Mouse (Mus musculus) kidney, postnatal 0 days (tissue): ENCODE results near the gene Prom2. TPM values are rescaled to one million over a fixed set of nuclear protein-coding genes. Genes with fewer than 3 reads are reported as not detected.

Source experiments
- ATAC-seq: fragments of 200-750 bp; cut with Nextera tagmentation; replicated peaks from 2 replicates; pipeline ENCODE4 v1.8.0; 2017; ENCODE audit warnings: low read depth, moderate number of reproducible peaks, moderate TSS enrichment, moderate library complexity; ENCODE audit not compliant: low FRiP score
- DNase-seq: peaks from one replicate; pipeline ENCODE4 v3.0.0-alpha.2; 2016; ENCODE audit warnings: low spot score
- H3K27ac ChIP-seq: fragments of 300-500 bp; sonication (generic); 2 replicates; pipeline ENCODE4 v1.5.1; 2014; ENCODE audit warnings: mild to moderate bottlenecking
- H3K27me3 ChIP-seq: fragments of 300-500 bp; sonication (generic); 2 replicates; pipeline ENCODE4 v1.6.1; 2014; ENCODE audit warnings: low read length, mixed read lengths; ENCODE audit not compliant: insufficient read depth
- H3K36me3 ChIP-seq: fragments of 300-500 bp; sonication (generic); 2 replicates; pipeline ENCODE4 v1.6.1; 2014; ENCODE audit warnings: low read length, mixed read lengths; ENCODE audit not compliant: insufficient read depth
- H3K4me1 ChIP-seq: fragments of 300-500 bp; sonication (generic); replicated peaks from 2 replicates; pipeline ENCODE4 v1.6.1; 2014; ENCODE audit warnings: antibody characterized with exemption, low read length, mixed read lengths; ENCODE audit not compliant: insufficient read depth
- H3K4me2 ChIP-seq: fragments of 300-500 bp; sonication (generic); 2 replicates; pipeline ENCODE4 v1.6.1; 2014; ENCODE audit warnings: mild to moderate bottlenecking, low read length, moderate library complexity, mixed read lengths
- H3K4me3 ChIP-seq: fragments of 300-500 bp; sonication (generic); replicated peaks from 2 replicates; pipeline ENCODE4 v1.5.1; 2014; ENCODE audit warnings: low read depth, low read length
- H3K9ac ChIP-seq: fragments of 300-500 bp; sonication (generic); 2 replicates; pipeline ENCODE4 v1.6.1; 2014; ENCODE audit warnings: low read depth, low read length
- H3K9me3 ChIP-seq: fragments of 300-500 bp; sonication (generic); replicated peaks from 2 replicates; pipeline ENCODE4 v1.6.1; 2016; ENCODE audit warnings: low read length, inconsistent platforms, mixed read lengths
- CTCF ChIP-seq: IDR thresholded peaks from 2 replicates; pipeline ENCODE4 v1.5.1; 2016; ENCODE audit warnings: antibody characterized with exemption, low read depth, mild to moderate bottlenecking, moderate library complexity
- WGBS: fragments of 180-500 bp; shearing (Covaris S2); extraction: QIAGEN DNeasy Blood & Tissue Kit; methylation state at CpG from one replicate; pipeline ENCODE4 v1.1.7; 2014; 5-methylcytosine and 5-hydroxymethylcytosine counted together
- polyA plus RNA-seq: library from polyadenylated mRNA; unstranded; fragments of >200 nt; fragmentation: Nextera tagmentation; extraction: Ambion mirVana; gene quantifications from 2 replicates; pipeline ENCODE4 v1.2.1, GENCODE M21; 2015

Prom2 gene
- polyA plus RNA-seq, 1 experiment from 2014 or later, result 2.4 TPM

DNA sequence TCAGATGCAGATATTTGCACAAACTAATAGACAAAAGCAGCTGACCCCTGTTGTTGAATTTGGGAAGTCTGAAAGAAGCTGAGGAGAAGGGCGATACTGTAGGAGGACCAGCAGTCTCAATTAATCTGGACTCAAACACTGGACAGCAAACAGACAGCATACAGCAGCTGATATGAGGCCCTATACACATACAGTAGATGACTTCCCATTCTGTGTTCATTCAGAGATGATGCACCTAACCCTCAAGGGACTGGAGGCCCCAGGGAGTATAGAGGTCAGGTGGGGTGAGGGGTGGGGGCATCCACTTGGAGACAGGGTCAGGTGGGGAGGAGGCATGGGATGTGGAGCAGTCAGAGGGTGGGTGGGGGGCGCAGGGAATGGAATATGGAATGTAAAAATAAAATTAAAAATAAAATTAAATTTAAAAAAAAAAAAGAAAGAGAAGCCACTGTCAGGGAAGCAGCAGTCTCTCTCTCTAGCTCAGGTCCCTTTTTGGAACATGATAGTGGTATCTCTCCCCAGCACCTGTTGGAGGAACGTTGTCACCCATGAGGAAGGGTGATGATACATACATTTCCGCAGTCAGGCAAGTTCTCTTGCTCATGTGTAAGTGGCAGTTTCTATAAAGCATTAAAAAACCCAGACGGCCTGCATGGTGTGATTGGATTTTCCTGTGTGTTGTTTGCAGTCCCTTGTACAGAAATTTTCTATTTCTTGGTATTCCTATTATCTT, 7.2 kb upstream of the Prom2 start:
- no peak for DNase-seq
- Histone ChIP-seq H3K4me2 (no peak overlapping the region), H3K4me1 (no peaks in the 10 kb centered on the region), H3K9me3 (no peaks in the 10 kb centered on the region), H3K9ac (no peak overlapping the region), H3K27ac (no peak overlapping the region), H3K4me3 (no peak overlapping the region), H3K36me3 (no peaks in the 10 kb centered on the region), H3K27me3 (no peaks in the 10 kb centered on the region)
- no peak for TF ChIP-seq CTCF
- no peak for ATAC-seq
- WGBS, result 79% methylated on average over 5 of the region's 5 CpGs

DNA sequence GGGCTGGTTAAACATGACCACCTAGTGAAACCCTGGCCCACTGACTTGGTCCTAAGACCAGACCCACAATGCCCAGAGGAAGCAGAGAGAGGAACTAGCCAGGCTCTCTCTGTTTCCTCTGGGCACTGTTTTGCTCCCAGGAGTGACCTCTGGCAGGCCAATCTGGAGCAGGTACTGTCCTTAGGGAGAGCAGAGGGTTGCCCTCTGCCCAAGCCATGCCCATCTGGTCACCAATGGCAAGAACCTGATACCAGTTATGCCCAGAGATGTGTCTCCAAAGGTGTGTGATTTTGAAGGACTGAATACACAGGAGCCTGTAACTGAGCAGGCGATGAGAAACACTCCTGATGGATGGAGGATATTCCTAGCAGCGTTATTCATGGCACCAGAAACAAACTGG, 430 bp upstream of the Prom2 start:
- no peak for TF ChIP-seq CTCF
- H3K4me3 ChIP-seq, result no peak overlapping the region
- H3K4me1 ChIP-seq, result no peaks in the 10 kb centered on the region
- 89% methylated on average over 2 of the region's 2 CpGs for WGBS
- H3K4me2 ChIP-seq, result 0 out of 2 replicates have a peak overlapping the region, but pooled peaks have one; percentile 40
- no peaks in the 10 kb centered on the region for H3K36me3 ChIP-seq
- no peaks in the 10 kb centered on the region for H3K9me3 ChIP-seq
- DNase-seq (no peak), ATAC-seq (no peak)
- H3K27ac ChIP-seq, result no peak overlapping the region
- no peak overlapping the region for H3K9ac ChIP-seq
- peaks cover 18% of the 10 kb centered on the region for H3K27me3 ChIP-seq

DNA sequence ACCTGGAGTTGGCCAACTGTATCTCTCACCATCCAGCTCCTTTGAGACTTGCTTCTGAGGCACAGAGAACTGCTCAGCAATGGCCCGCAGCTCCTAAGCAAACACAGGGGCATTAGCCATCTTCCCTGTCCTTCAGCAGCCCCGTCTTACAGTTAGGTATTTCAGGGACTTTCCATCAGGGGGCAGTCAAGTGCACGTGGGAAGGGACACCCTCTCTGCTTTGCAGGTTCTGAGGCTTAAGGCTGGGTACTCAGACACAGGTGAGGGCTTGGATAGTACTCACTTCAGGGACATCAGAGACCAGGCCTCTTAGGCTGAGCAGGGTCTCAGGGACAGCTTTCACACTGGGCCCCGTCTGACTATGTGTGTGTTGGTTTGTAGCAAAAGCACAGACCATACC, 1.8 kb downstream of the Prom2 start:
- peaks cover 18% of the 10 kb centered on the region for H3K27me3 ChIP-seq
- H3K4me2 ChIP-seq, result no peak overlapping the region
- no peak for ATAC-seq

DNA sequence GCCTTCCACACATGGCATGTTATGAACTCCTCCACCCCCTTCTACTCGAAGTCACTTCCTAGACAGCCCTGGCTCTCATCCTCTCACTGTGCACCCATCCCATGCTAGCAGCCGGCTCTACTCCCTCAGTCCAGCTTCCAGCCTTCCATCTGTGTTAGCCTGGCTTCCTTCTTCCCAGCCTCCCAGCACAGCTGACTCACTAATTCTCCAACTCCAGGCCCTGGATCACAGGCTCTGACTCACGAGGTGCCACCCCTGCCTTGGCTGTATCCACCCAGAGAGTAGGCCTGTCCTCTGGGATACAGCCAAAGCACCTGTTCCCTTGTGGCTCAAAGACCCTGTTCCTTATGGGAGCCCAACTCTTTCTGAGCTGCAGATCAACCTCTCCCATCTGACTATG, 3.7 kb downstream of the Prom2 start:
- no peaks in the 10 kb centered on the region for H3K4me1 ChIP-seq
- H3K36me3 ChIP-seq, result no peaks in the 10 kb centered on the region
- no peak overlapping the region for H3K4me3 ChIP-seq
- no peaks in the 10 kb centered on the region for H3K9me3 ChIP-seq
- WGBS, result 59% methylated on average over 3 of the region's 3 CpGs
- DNase-seq (no peak), ATAC-seq (no peak)
- no peak for TF ChIP-seq CTCF
- no peak overlapping the region for H3K9ac ChIP-seq
- peaks cover 18% of the 10 kb centered on the region for H3K27me3 ChIP-seq
- H3K4me2 ChIP-seq, result no peak overlapping the region
- H3K27ac ChIP-seq, result no peak overlapping the region

More for the DNA sequence above, 1.8 kb downstream of the Prom2 start:
- Histone ChIP-seq H3K27ac (no peak overlapping the region), H3K4me1 (no peaks in the 10 kb centered on the region), H3K4me3 (no peak overlapping the region), H3K9ac (no peak overlapping the region), H3K36me3 (no peaks in the 10 kb centered on the region), H3K9me3 (no peaks in the 10 kb centered on the region)
- peak; percentile 54 for TF ChIP-seq CTCF
- peak; percentile 5 for DNase-seq
- 18% methylated on average over 4 of the region's 4 CpGs for WGBS

DNA sequence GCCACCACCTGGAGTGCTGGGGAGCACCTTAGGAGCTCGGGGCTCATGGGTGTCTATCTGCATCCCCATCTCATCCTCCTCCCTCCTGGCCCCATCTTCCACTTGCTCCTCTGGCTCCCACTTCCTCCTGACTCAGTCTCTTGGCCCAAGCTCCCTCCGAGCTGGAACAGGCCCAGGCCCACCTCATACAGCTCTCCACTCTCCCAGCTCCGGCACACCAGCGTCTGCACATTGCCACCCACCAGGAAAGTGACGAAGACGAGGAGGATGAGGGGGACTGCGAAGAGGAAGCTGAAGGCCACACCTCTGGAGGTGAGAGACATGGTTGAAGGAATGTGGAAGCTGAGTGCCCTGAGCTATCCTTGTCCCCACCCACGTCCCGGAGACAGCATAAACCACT, 5.9 kb downstream of the Prom2 start:
- Histone ChIP-seq H3K4me1 (no peaks in the 10 kb centered on the region), H3K36me3 (no peaks in the 10 kb centered on the region), H3K9ac (no peak overlapping the region), H3K27ac (no peak overlapping the region), H3K27me3 (peaks cover 9% of the 10 kb centered on the region), H3K9me3 (no peaks in the 10 kb centered on the region), H3K4me2 (no peak overlapping the region), H3K4me3 (no peak overlapping the region)
- no peak for TF ChIP-seq CTCF
- ATAC-seq (no peak), DNase-seq (no peak)
- WGBS, result 71% methylated on average over 9 of the region's 9 CpGs

DNA sequence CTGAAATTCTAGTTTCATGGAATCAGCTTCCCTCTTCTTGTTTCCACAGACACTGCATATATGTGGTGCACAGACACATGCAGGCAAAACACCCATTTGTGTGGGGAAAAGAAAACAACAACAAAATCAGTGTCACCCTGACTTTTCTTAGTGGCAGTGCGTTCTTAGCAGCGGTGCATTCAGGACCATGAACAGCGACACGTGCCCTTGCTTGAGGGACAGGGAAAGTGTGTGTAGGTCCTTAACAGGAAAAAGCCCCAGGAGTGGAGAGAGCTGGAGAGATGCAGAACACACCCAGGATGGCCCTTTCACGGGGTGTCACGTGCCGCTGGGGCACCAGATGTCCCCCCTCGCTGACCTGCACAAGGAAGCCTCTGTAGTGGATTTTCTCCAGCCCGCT, 8.9 kb downstream of the Prom2 start:
- peak; percentile 73 for DNase-seq
- Histone ChIP-seq H3K27ac (no peak overlapping the region), H3K9ac (no peak overlapping the region), H3K36me3 (no peaks in the 10 kb centered on the region), H3K9me3 (no peaks in the 10 kb centered on the region), H3K4me1 (no peaks in the 10 kb centered on the region), H3K4me2 (no peak overlapping the region), H3K4me3 (no peak overlapping the region), H3K27me3 (no peaks in the 10 kb centered on the region)
- no peak for TF ChIP-seq CTCF
- no peak for ATAC-seq
- WGBS, result 12% methylated on average over 9 of the region's 9 CpGs

DNA sequence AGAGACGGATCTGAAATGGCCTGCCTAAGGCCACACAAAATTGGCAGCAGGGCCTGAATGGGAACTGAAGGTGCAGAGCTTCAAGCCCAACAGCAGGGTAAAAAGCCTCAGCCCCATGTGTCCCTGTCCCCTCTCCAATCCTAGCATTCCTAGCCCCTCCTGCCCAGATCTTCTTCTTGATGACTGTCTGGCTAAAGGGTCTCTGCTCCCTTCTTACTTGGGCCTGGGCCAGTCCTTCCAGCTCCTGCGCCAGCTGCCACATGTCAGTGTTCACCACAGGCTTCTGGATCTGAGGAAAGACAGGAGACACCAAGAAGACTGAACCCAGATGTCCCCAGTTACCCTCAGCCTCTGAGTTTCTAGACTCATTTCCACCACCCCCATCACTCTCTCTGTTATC, 9.7 kb downstream of the Prom2 start:
- TF ChIP-seq CTCF, result no peak
- DNase-seq (no peak), ATAC-seq (no peak)
- Histone ChIP-seq H3K4me1 (no peaks in the 10 kb centered on the region), H3K4me3 (no peak overlapping the region), H3K27me3 (no peaks in the 10 kb centered on the region), H3K4me2 (no peak overlapping the region), H3K9ac (no peak overlapping the region), H3K27ac (no peak overlapping the region), H3K36me3 (no peaks in the 10 kb centered on the region), H3K9me3 (no peaks in the 10 kb centered on the region)
- 78% methylated on average over 2 of the region's 2 CpGs for WGBS
